9 mouse cellular contexts compared by ENCODE assay signal in the genomic region with DNA sequence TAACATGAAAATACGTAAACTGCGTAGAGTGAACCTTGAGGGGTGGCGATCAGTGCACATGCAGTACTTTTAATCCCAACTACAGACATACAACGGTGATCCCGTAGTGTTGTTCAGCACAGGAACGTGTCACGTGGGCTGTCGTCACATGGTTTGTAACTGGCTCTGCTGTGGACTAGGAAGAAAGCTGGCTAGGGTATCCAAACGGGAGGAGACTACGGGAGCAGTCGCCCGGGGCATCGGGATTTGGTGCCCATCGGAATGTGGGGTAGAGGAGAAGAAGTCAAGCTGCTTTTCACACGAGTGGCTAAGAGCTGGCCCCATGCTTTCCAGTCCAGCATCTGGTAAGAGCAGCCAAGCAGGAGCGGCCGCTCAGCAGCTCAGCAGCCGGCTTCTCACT. TPM values are rescaled to one million over a fixed set of nuclear protein-coding genes. Genes with fewer than 3 reads are reported as not detected.
A peak's percentile ranks its signal among the peaks of the same experiment; 100 is the strongest.
DNase-seq lines count a peak whose midpoint lies in the region; ATAC-seq and TF ChIP-seq lines count a peak whose summit lies in the region.
"Had no signal": no experiment of that assay in that cellular context is flagged by ENCODE, and none has a peak within 500 bp of the region (broad histone marks: within the 10 kb centered on the region; RNA-seq: fewer than 3 reads in every experiment).

No protein-coding gene starts in this region.

- TF ChIP-seq POLR2A in brain, embryonic 14.5 days (IDR thresholded peaks at IDR 0.05; ENCODE audit: borderline replicate concordance, extremely low read depth, insufficient read depth, insufficient read length, poor library complexity, severe bottlenecking): no peak

- ATAC-seq in neural tube, embryonic 15.5 days (ENCODE audit: low FRiP score): peak; percentile 82
- no peak for ATAC-seq in granulocyte monocyte progenitor cell, adult 5-6 weeks (replicated peaks; ENCODE audit: poor library complexity, severe bottlenecking)

- no peak overlapping the region for H3K9ac ChIP-seq in neural tube, embryonic 15.5 days (replicated peaks)

- H3K9me3 ChIP-seq in limb, embryonic 10.5 days (replicated peaks): no peaks in the 10 kb centered on the region
- no peaks in the 10 kb centered on the region for H3K9me3 ChIP-seq in neural tube, embryonic 15.5 days (replicated peaks)

- no peaks in the 10 kb centered on the region for H3K27me3 ChIP-seq in limb, embryonic 10.5 days (ENCODE audit: low read depth, poor library complexity, severe bottlenecking)
- no peaks in the 10 kb centered on the region for H3K27me3 ChIP-seq in neural tube, embryonic 15.5 days (replicated peaks)

- peak overlapping the region; percentile 29 for H3K4me3 ChIP-seq in limb, embryonic 10.5 days
- H3K4me3 ChIP-seq in neural tube, embryonic 15.5 days (replicated peaks): peak overlapping the region; percentile 13

- 0 out of 2 replicates have a peak overlapping the region, but pooled peaks have one; percentile 34 for H3K27ac ChIP-seq in limb, embryonic 10.5 days
- no peak overlapping the region for H3K27ac ChIP-seq in neural tube, embryonic 15.5 days (replicated peaks)

- H3K4me2 ChIP-seq in neural tube, embryonic 15.5 days: peak overlapping the region; percentile 36

- no peaks in the 10 kb centered on the region for H3K36me3 ChIP-seq in limb, embryonic 10.5 days
- no peaks in the 10 kb centered on the region for H3K36me3 ChIP-seq in neural tube, embryonic 15.5 days

- peaks cover 9% of the 10 kb centered on the region for H3K4me1 ChIP-seq in limb, embryonic 10.5 days
- no peaks in the 10 kb centered on the region for H3K4me1 ChIP-seq in neural tube, embryonic 15.5 days

- WGBS in limb, embryonic 10.5 days: 81% methylated on average over 18 of the region's 18 CpGs
- WGBS in neural tube, embryonic 15.5 days: 68% methylated on average over 18 of the region's 18 CpGs

- DNase-seq in brain, embryonic 14.5 days (ENCODE audit: low read depth): peak; percentile 65
- DNase-seq in embryo, embryonic 10 days (ENCODE audit: low spot score): peak; percentile 40
- peak; percentile 38 for DNase-seq in heart, adult 8-10 months (ENCODE audit: low spot score)
- peak; percentile 49 for DNase-seq in kidney, adult 18-20 months
- DNase-seq in limb, embryonic 10.5 days (ENCODE audit: low spot score): peak; percentile 42
- DNase-seq in urinary bladder, adult 2 months (ENCODE audit: low spot score): no peak

- TF ChIP-seq CTCF in brain, embryonic 14.5 days (IDR thresholded peaks at IDR 0.05; ENCODE audit: borderline replicate concordance, extremely low read depth, insufficient read depth, insufficient read length): no peak

RNA-seq across cellular contexts. Expression of gene Smad9, which starts 9.0 kb away (rescaled TPM):
- 0.49 and 1.3 TPM in 2 replicates for polyA plus RNA-seq in brain, embryonic 14.5 days (2012; rRNA removed)
- 1 to 10 TPM; 2.4 to 3.6 (median 2.5) TPM for total RNA-seq in heart, adult 8-10 months (2022)
- 0.23 and 0.26 TPM in 2 replicates for polyA plus RNA-seq in limb, embryonic 10.5 days (2016; fragmentation: Nextera tagmentation; extraction: Ambion mirVana)
- 0.86 and 0.91 TPM in 2 replicates for polyA plus RNA-seq in neural tube, embryonic 15.5 days (2015; fragmentation: Nextera tagmentation; extraction: Ambion mirVana)
- total RNA-seq in granulocyte monocyte progenitor cell, adult 5-6 weeks (2014; fragmentation: Nextera tagmentation): not detected in 2 replicates
- not detected in 2 replicates for total RNA-seq in granulocyte monocyte progenitor cell, adult 5-6 weeks (2017)
- polyA plus RNA-seq in urinary bladder, adult 2 months (2012; rRNA removed): 7.6 and 10.3 TPM in 2 replicates

RNA-seq across cellular contexts. Expression of gene Alg5, which starts 29.1 kb away (rescaled TPM):
- polyA plus RNA-seq in brain, embryonic 14.5 days (2012; rRNA removed): 27.5 and 32.9 TPM in 2 replicates
- total RNA-seq in heart, adult 8-10 months (2022): 10 to 100 TPM in 2 of 4 experiments, 1 to 10 TPM in 2; 9.2 to 11.3 (median 10.3) TPM
- polyA plus RNA-seq in limb, embryonic 10.5 days (2016; fragmentation: Nextera tagmentation; extraction: Ambion mirVana): 39.8 and 42.0 TPM in 2 replicates
- 45.7 and 49.0 TPM in 2 replicates for polyA plus RNA-seq in neural tube, embryonic 15.5 days (2015; fragmentation: Nextera tagmentation; extraction: Ambion mirVana)
- 40.5 and 46.2 TPM in 2 replicates for total RNA-seq in granulocyte monocyte progenitor cell, adult 5-6 weeks (2014; fragmentation: Nextera tagmentation)
- total RNA-seq in granulocyte monocyte progenitor cell, adult 5-6 weeks (2017): 47.9 and 49.5 TPM in 2 replicates
- polyA plus RNA-seq in urinary bladder, adult 2 months (2012; rRNA removed): 33.8 and 41.4 TPM in 2 replicates

RNA-seq across cellular contexts. Expression of gene Exosc8, which starts 29.2 kb away (rescaled TPM):
- 68.0 and 96.9 TPM in 2 replicates for polyA plus RNA-seq in brain, embryonic 14.5 days (2012; rRNA removed)
- total RNA-seq in heart, adult 8-10 months (2022): 10 to 100 TPM; 16.1 to 20.2 (median 18.9) TPM
- polyA plus RNA-seq in limb, embryonic 10.5 days (2016; fragmentation: Nextera tagmentation; extraction: Ambion mirVana): 183 and 200 TPM in 2 replicates
- 71.9 and 88.5 TPM in 2 replicates for polyA plus RNA-seq in neural tube, embryonic 15.5 days (2015; fragmentation: Nextera tagmentation; extraction: Ambion mirVana)
- 145 and 200 TPM in 2 replicates for total RNA-seq in granulocyte monocyte progenitor cell, adult 5-6 weeks (2014; fragmentation: Nextera tagmentation)
- 243 and 250 TPM in 2 replicates for total RNA-seq in granulocyte monocyte progenitor cell, adult 5-6 weeks (2017)
- polyA plus RNA-seq in urinary bladder, adult 2 months (2012; rRNA removed): 33.2 and 49.7 TPM in 2 replicates

RNA-seq across cellular contexts. Expression of gene Rfxap, which starts 43.2 kb away (rescaled TPM):
- polyA plus RNA-seq in brain, embryonic 14.5 days (2012; rRNA removed): 45.8 and 53.5 TPM in 2 replicates
- 10 to 100 TPM; 19.9 to 23.0 (median 21.4) TPM for total RNA-seq in heart, adult 8-10 months (2022)
- polyA plus RNA-seq in limb, embryonic 10.5 days (2016; fragmentation: Nextera tagmentation; extraction: Ambion mirVana): 35.0 and 35.4 TPM in 2 replicates
- 43.4 and 44.2 TPM in 2 replicates for polyA plus RNA-seq in neural tube, embryonic 15.5 days (2015; fragmentation: Nextera tagmentation; extraction: Ambion mirVana)
- total RNA-seq in granulocyte monocyte progenitor cell, adult 5-6 weeks (2014; fragmentation: Nextera tagmentation): 10.1 and 45.6 TPM in 2 replicates
- total RNA-seq in granulocyte monocyte progenitor cell, adult 5-6 weeks (2017): 54.7 and 56.3 TPM in 2 replicates
- polyA plus RNA-seq in urinary bladder, adult 2 months (2012; rRNA removed): 28.6 and 31.6 TPM in 2 replicates

RNA-seq across cellular contexts. Expression of gene Gm21958, which starts 50.3 kb away (rescaled TPM):
- not detected in 2 replicates for polyA plus RNA-seq in brain, embryonic 14.5 days (2012; rRNA removed)
- not detected for total RNA-seq in heart, adult 8-10 months (2022)
- polyA plus RNA-seq in limb, embryonic 10.5 days (2016; fragmentation: Nextera tagmentation; extraction: Ambion mirVana): 1.1 and 1.5 TPM in 2 replicates
- polyA plus RNA-seq in neural tube, embryonic 15.5 days (2015; fragmentation: Nextera tagmentation; extraction: Ambion mirVana): 0.40 and 0.42 TPM in 2 replicates
- not detected in 2 replicates for total RNA-seq in granulocyte monocyte progenitor cell, adult 5-6 weeks (2014; fragmentation: Nextera tagmentation)
- total RNA-seq in granulocyte monocyte progenitor cell, adult 5-6 weeks (2017): not detected in 2 replicates
- not detected in 2 replicates for polyA plus RNA-seq in urinary bladder, adult 2 months (2012; rRNA removed)
- total RNA-seq: layer of hippocampus, postnatal 25 days had no signal
